ENCODE assay signal across 17 mouse cellular contexts in the genomic region with DNA sequence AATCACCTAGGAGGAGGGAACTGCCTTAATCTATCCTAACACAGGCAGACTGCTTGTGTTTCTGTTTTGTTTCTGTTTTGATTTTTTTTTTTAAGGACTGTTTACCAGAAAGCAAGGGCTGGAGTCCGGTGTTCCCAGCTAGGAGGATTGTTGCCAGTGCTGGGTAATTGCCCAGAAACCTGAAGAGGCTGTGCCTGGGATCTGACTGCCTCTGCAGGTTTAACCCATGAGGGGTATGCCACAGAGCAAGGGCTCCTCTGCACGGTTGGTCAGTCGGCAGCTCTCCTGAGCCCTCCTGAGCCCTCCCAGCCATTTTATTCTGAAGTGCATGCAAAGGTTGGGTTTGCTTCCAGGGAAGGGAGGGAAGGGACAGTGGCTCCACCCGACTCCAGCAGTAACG. TPM values are rescaled to one million over a fixed set of nuclear protein-coding genes. Genes with fewer than 3 reads are reported as not detected.
A peak's percentile ranks its signal among the peaks of the same experiment; 100 is the strongest.
DNase-seq lines count a peak whose midpoint lies in the region; ATAC-seq and TF ChIP-seq lines count a peak whose summit lies in the region.
"Had no signal": no experiment of that assay in that cellular context is flagged by ENCODE, and none has a peak within 500 bp of the region (broad histone marks: within the 10 kb centered on the region; RNA-seq: fewer than 3 reads in every experiment).

No protein-coding gene starts in this region.

- WGBS in forebrain, postnatal 0 days = 59% methylated on average over 5 of the region's 5 CpGs
- WGBS in forebrain, embryonic 15.5 days = 45% methylated on average over 5 of the region's 5 CpGs
- WGBS in kidney, postnatal 0 days = 28% methylated on average over 5 of the region's 5 CpGs
- WGBS in embryonic facial prominence, embryonic 14.5 days = 42% methylated on average over 5 of the region's 5 CpGs

- no peaks in the 10 kb centered on the region for H3K27me3 ChIP-seq in forebrain, postnatal 0 days (ENCODE audit: insufficient read depth, low read length)
- H3K27me3 ChIP-seq in forebrain, embryonic 15.5 days = no peaks in the 10 kb centered on the region
- H3K27me3 ChIP-seq in kidney, postnatal 0 days (ENCODE audit: insufficient read depth, low read length) = no peaks in the 10 kb centered on the region
- no peaks in the 10 kb centered on the region for H3K27me3 ChIP-seq in embryonic facial prominence, embryonic 14.5 days (replicated peaks; ENCODE audit: control insufficient read depth, insufficient read depth, low read length)
- H3K27me3 ChIP-seq: heart, embryonic 15.5 days; intestine, embryonic 15.5 days; megakaryocyte, embryonic 14.5 days; stomach, embryonic 15.5 days had no signal

- ATAC-seq in forebrain, postnatal 0 days = 0 out of 2 replicates have a peak, but pooled peaks have one; percentile 10
- ATAC-seq in forebrain, embryonic 15.5 days (replicated peaks) = no peak
- ATAC-seq in kidney, postnatal 0 days (replicated peaks; ENCODE audit: low FRiP score, low read depth) = peak; percentile 37; the same call in 1 of the 2 replicates
- no peak for ATAC-seq in embryonic facial prominence, embryonic 14.5 days (ENCODE audit: low read depth)
- no peak for ATAC-seq in megakaryocyte-erythroid progenitor cell, adult 5-6 weeks (replicated peaks; ENCODE audit: low FRiP score, low TSS enrichment, poor library complexity, severe bottlenecking)
- ATAC-seq: intestine, embryonic 15.5 days; liver, postnatal 0 days had no signal

- H3K4me2 ChIP-seq in forebrain, postnatal 0 days (ENCODE audit: low read depth) = no peak overlapping the region
- no peak overlapping the region for H3K4me2 ChIP-seq in forebrain, embryonic 15.5 days (replicated peaks)
- peak overlapping the region; percentile 4; the same call in 1 of the 2 replicates for H3K4me2 ChIP-seq in kidney, postnatal 0 days (ENCODE audit: low read length)
- H3K4me2 ChIP-seq in embryonic facial prominence, embryonic 14.5 days (ENCODE audit: low read depth, low read length) = no peak overlapping the region
- H3K4me2 ChIP-seq: heart, embryonic 15.5 days; intestine, embryonic 15.5 days; stomach, embryonic 15.5 days had no signal

- DNase-seq in forebrain, postnatal 0 days = no peak
- DNase-seq in kidney, postnatal 0 days (ENCODE audit: low spot score) = peak; percentile 45
- no peak for DNase-seq in kidney, adult 9 months
- DNase-seq in cerebellum, adult 18-20 months = peak; percentile 65 to 76
- no peak for DNase-seq in embryonic facial prominence, embryonic 14.5 days (ENCODE audit: low spot score)
- no peak for DNase-seq in frontal cortex, adult 2 months (ENCODE audit: extremely low spot score in 1 of 2, low spot score in 1 of 2)
- DNase-seq: layer of hippocampus, adult 9-11 months; liver, postnatal 0 days; thymus, postnatal 25 days had no signal

- H3K27ac ChIP-seq in forebrain, postnatal 0 days (ENCODE audit: low read depth, low read length) = no peak overlapping the region
- H3K27ac ChIP-seq in forebrain, embryonic 15.5 days (replicated peaks) = no peak overlapping the region
- H3K27ac ChIP-seq in kidney, postnatal 0 days = peak overlapping the region; percentile 19
- 0 out of 2 replicates have a peak overlapping the region, but pooled peaks have one; percentile 28 for H3K27ac ChIP-seq in embryonic facial prominence, embryonic 14.5 days (replicated peaks; ENCODE audit: low read depth, low read length)
- H3K27ac ChIP-seq: heart, embryonic 15.5 days; intestine, embryonic 15.5 days; limb, embryonic 10.5 days; stomach, embryonic 15.5 days had no signal

- H3K36me3 ChIP-seq in forebrain, postnatal 0 days (ENCODE audit: insufficient read depth) = peaks cover 15% of the 10 kb centered on the region
- H3K36me3 ChIP-seq in forebrain, embryonic 15.5 days = peaks cover 10% of the 10 kb centered on the region; the same call in 1 of the 2 replicates
- H3K36me3 ChIP-seq in kidney, postnatal 0 days (ENCODE audit: insufficient read depth, low read length) = peaks cover 11% of the 10 kb centered on the region
- H3K36me3 ChIP-seq in embryonic facial prominence, embryonic 14.5 days (ENCODE audit: control insufficient read depth, insufficient read depth, low read length) = peaks cover 27% of the 10 kb centered on the region
- H3K36me3 ChIP-seq: stomach, embryonic 15.5 days had no signal

- TF ChIP-seq CTCF in forebrain, postnatal 0 days (IDR thresholded peaks at IDR 0.05; ENCODE audit: low read depth) = no peak
- no peak for TF ChIP-seq CTCF in kidney, postnatal 0 days (IDR thresholded peaks at IDR 0.05; ENCODE audit: low read depth)

- H3K9ac ChIP-seq in forebrain, postnatal 0 days = no peak overlapping the region
- no peak overlapping the region for H3K9ac ChIP-seq in forebrain, embryonic 15.5 days (replicated peaks)
- H3K9ac ChIP-seq in kidney, postnatal 0 days (ENCODE audit: low read depth, low read length) = no peak overlapping the region
- H3K9ac ChIP-seq in embryonic facial prominence, embryonic 14.5 days (ENCODE audit: low read depth, low read length) = no peak overlapping the region
- H3K9ac ChIP-seq: heart, embryonic 15.5 days; intestine, embryonic 15.5 days; liver, postnatal 0 days; stomach, embryonic 15.5 days had no signal

- H3K9me3 ChIP-seq in forebrain, postnatal 0 days (ENCODE audit: low read length) = no peaks in the 10 kb centered on the region
- no peaks in the 10 kb centered on the region for H3K9me3 ChIP-seq in forebrain, embryonic 15.5 days
- no peaks in the 10 kb centered on the region for H3K9me3 ChIP-seq in kidney, postnatal 0 days (replicated peaks; ENCODE audit: low read length)
- no peaks in the 10 kb centered on the region for H3K9me3 ChIP-seq in embryonic facial prominence, embryonic 14.5 days (ENCODE audit: control insufficient read depth, low read length)
- H3K9me3 ChIP-seq: heart, embryonic 15.5 days; intestine, embryonic 15.5 days; limb, embryonic 10.5 days; megakaryocyte, embryonic 14.5 days; stomach, embryonic 15.5 days had no signal

- H3K4me1 ChIP-seq in forebrain, postnatal 0 days (ENCODE audit: insufficient read depth) = no peaks in the 10 kb centered on the region
- H3K4me1 ChIP-seq in forebrain, embryonic 15.5 days = peaks cover 6% of the 10 kb centered on the region; the same call in 1 of the 2 replicates
- no peaks in the 10 kb centered on the region; the same call in 1 of the 2 replicates for H3K4me1 ChIP-seq in kidney, postnatal 0 days (replicated peaks; ENCODE audit: insufficient read depth, low read length)
- no peaks in the 10 kb centered on the region for H3K4me1 ChIP-seq in embryonic facial prominence, embryonic 14.5 days (ENCODE audit: control insufficient read depth, insufficient read depth, low read length)
- H3K4me1 ChIP-seq: stomach, embryonic 15.5 days had no signal

- H3K4me3 ChIP-seq in forebrain, postnatal 0 days (ENCODE audit: low read depth, low read length) = no peak overlapping the region
- H3K4me3 ChIP-seq in forebrain, embryonic 15.5 days = no peak overlapping the region
- no peak overlapping the region for H3K4me3 ChIP-seq in kidney, postnatal 0 days (replicated peaks; ENCODE audit: low read depth, low read length)
- no peak overlapping the region for H3K4me3 ChIP-seq in embryonic facial prominence, embryonic 14.5 days (ENCODE audit: low read depth, low read length)
- H3K4me3 ChIP-seq: heart, embryonic 15.5 days; intestine, embryonic 15.5 days; limb, embryonic 10.5 days; megakaryocyte, embryonic 14.5 days; stomach, embryonic 15.5 days had no signal

RNA-seq across cellular contexts. Expression of gene Mrln, which starts 40.8 kb away (rescaled TPM):
- 1.00 and 5.1 TPM in 2 replicates for total RNA-seq in forebrain, postnatal 0 days (2014; rRNA removed)
- polyA plus RNA-seq in forebrain, postnatal 0 days (2015; fragmentation: Nextera tagmentation; extraction: Ambion mirVana) = 1.1 and 2.7 TPM in 2 replicates
- 0.65 and 1.6 TPM in 2 replicates for polyA plus RNA-seq in forebrain, embryonic 15.5 days (2015; fragmentation: Nextera tagmentation; extraction: Ambion mirVana)
- polyA plus RNA-seq in kidney, postnatal 0 days (2015; fragmentation: Nextera tagmentation; extraction: Ambion mirVana) = 6.0 and 9.8 TPM in 2 replicates
- polyA plus RNA-seq in embryonic facial prominence, embryonic 14.5 days (2014; fragmentation: Nextera tagmentation; extraction: Ambion mirVana) = 49.9 and 73.9 TPM in 2 replicates
- total RNA-seq in megakaryocyte-erythroid progenitor cell, adult 5-6 weeks (2014; fragmentation: Nextera tagmentation) = not detected in 2 replicates
- total RNA-seq in megakaryocyte-erythroid progenitor cell, adult 5-6 weeks (2017) = not detected in 2 replicates
- polyA plus RNA-seq in frontal cortex, adult 2 months (2012; rRNA removed) = 0.36 and 0.95 TPM in 2 replicates
- total RNA-seq: ES-E14 had no signal

Comparison
In these comparisons a context has a peak if more than half of its experiments do, and no peak if none do; other contexts are left out.
1. ATAC-seq: peak in forebrain, postnatal 0 days (single experiment) and kidney, postnatal 0 days (single experiment); none in forebrain, embryonic 15.5 days (single experiment), embryonic facial prominence, embryonic 14.5 days (single experiment) and megakaryocyte-erythroid progenitor cell, adult 5-6 weeks (single experiment).
2. DNase-seq: peak in kidney, postnatal 0 days (single experiment) and cerebellum, adult 18-20 months (2 of 2); none in forebrain, postnatal 0 days (single experiment), kidney, adult 9 months (single experiment), embryonic facial prominence, embryonic 14.5 days (single experiment) and frontal cortex, adult 2 months (0 of 2).
3. H3K27ac ChIP-seq: peak in kidney, postnatal 0 days (single experiment) and embryonic facial prominence, embryonic 14.5 days (single experiment); none in forebrain, postnatal 0 days (single experiment) and forebrain, embryonic 15.5 days (single experiment).